Mouse (Mus musculus) common myeloid progenitor, adult 5-6 weeks (primary cell): ENCODE measurements around the gene Pkmyt1. TPM values are rescaled to one million over a fixed set of nuclear protein-coding genes. Genes with fewer than 3 reads are reported as not detected.

Source experiments
- ATAC-seq: replicated peaks from 2 replicates; pipeline ENCODE4 v1.8.0; 2016; ENCODE audit warnings: low read depth, mild to moderate bottlenecking, moderate TSS enrichment, inconsistent platforms; ENCODE audit not compliant: poor library complexity, severe bottlenecking
- total RNA-seq: library from RNA; stranded (forward); fragments of 200-1000, 187-1606 nt; gene quantifications from 2 replicates; pipeline ENCODE4 v1.2.3, GENCODE M21; 2017

Gene Pkmyt1
- 14.3 and 28.1 TPM in 2 replicates for total RNA-seq

GRCm38 (mm10) chr17:23725999-23726757, at the start of gene Pkmyt1:
TSS of gene Pkmyt1 (plus strand) at chr17:23726336.
- peak; percentile 85 for ATAC-seq

DNA sequence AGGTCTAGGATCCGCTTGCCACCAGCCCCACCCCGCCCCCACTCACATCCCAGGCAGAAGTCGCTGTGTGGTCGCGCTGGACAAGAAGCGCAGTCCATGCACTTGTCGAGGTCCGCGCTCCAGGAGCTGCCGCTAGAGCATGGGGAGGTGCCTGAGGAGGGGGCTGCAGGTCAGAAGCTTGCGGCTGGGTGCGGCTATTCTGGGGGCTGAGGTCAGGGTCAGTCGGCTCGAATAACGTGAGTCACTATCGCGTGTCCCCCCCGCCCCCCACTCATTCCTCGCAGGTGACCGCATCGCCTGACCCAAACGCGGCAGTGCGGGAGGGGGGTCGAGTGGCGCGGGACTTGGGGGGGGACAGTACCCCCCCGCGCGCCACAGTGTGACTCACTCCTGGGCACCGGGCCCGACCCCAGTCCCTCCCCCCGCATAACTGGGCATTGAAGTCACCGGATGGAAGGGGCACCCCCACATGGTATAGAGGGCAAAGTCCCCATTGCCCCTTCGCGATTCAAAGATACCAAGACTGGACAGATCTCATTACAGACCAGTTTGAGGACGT, 49.6 kb upstream of the Pkmyt1 start:
- no peak for ATAC-seq

- ATAC-seq: peak; percentile 51
Observed at GRCm38 (mm10) chr17:23677236-23677679, 48.9 kb upstream of the Pkmyt1 start, which contains the start of gene Tnfrsf12a. TSS of gene Tnfrsf12a (minus strand) at chr17:23677468.

DNA sequence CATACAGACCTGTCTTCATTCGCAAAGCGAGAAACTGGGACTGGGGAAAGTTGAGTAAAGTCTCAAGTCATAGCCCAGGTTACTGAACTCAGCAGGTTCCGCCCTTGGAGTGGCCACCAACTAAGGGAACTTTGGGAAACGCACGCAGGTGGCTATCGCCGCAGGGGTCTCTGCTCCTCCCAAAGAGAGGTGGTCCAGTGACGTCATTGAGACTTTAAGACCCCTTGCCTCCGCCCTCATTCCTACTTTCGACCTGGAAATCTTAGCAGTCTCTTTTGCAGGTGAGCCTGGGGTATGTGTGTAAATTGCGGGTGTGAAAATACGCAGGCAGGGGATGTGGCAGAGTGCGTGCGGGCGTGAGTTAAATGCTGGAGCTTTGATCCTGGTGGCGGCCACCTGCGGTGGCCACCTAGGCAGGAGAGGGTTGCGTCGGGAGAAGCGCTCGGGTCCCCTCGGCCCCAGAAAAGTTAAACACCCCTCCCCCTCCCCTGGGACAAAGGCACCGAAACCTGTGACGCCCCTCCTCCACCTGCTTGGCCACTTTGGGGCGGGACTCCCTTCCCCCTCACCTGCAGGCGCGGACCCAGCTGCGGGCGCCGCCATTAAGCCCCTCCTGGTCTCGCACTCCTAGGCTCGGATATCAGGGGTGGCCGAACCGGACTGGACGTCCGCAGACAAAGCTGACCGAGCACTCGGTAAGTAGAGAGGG, 46.9 kb upstream of the Pkmyt1 start, which contains the start of gene Cldn6:
Cldn6 (plus strand) TSS at position 123 of the 709 bp plus-strand sequence.
- no peak for ATAC-seq

DNA sequence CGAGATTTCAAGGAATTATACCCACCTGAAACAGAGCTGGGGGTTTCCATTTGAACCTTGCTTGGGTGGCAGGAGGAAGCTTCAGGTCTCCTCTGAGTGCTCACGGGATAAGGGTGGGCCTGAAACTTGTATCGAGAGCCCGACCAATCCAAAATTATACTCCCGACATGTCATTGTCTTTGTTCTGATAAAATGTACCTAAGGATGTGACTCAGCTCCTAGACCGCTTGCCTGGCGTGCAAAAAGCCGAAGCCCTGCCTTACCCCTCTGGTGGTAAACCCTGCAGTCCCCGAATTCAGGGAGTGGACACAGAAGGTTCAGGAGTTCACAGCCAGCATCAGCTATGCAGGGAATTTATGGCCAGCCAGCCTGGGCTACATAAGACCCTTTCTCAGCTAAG, 45.8 kb upstream of the Pkmyt1 start:
- ATAC-seq: no peak

DNA sequence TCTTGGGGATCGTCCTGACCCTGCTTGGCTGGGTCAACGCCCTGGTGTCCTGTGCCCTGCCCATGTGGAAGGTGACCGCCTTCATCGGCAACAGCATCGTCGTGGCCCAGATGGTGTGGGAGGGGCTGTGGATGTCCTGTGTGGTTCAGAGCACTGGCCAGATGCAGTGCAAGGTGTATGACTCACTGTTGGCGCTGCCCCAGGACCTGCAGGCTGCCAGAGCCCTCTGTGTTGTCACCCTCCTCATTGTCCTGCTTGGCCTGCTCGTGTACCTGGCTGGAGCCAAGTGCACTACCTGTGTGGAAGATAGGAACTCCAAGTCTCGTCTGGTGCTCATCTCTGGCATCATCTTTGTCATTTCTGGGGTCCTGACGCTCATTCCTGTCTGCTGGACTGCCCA, 45.0 kb upstream of the Pkmyt1 start:
- ATAC-seq: no peak

DNA sequence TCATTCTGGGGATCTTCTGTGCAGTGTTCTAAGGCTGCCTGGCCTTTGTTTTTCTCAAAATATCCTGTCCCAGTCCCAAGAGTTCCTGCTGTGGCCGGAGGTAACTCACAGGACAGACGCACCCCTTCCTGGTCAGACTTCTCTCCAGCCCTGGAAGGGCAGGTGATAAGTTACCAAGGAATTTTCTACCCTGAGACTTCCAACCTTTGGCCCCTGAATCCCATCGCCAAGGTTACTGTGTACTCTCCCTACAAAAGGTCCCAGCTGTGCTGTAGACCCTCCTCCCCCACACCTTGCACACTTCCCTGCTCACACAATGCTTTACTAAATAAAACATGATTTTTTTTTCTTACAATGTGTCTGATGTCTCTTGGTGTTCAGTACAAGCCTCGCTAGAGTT, 44.0 kb upstream of the Pkmyt1 start:
- no peak for ATAC-seq

GRCm38 (mm10) chr17:23682530-23682929, 43.6 kb upstream of the Pkmyt1 start:
- no peak for ATAC-seq

- no peak for ATAC-seq
Observed at GRCm38 (mm10) chr17:23683226-23683625, 42.9 kb upstream of the Pkmyt1 start.

GRCm38 (mm10) chr17:23683856-23684672, 42.1 kb upstream of the Pkmyt1 start, which contains the start of gene Cldn9:
TSS of gene Cldn9 (minus strand) at chr17:23684026.
- peak; percentile 63 for ATAC-seq

GRCm38 (mm10) chr17:23694491-23694890, 31.6 kb upstream of the Pkmyt1 start:
- ATAC-seq: no peak

DNA sequence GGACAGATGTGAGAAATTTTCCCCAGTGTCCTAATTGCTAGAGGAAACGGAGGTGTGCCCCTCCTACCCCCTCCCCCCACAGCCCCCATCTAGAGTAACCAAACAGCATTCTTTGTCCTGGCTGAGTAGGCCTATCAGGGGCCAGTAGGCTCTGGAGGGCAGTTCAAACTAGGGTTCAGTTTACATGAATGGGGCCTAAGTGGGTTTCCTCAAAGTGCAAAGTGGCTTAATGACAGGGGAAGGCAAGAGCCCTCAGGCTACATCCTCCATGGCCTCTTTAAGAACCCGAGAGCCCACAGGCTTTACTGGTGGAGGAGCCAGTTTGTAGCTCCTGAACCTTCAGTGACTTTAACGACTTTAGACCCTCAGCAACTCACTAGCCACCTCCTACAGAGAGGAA, 30.3 kb upstream of the Pkmyt1 start:
- no peak for ATAC-seq

DNA sequence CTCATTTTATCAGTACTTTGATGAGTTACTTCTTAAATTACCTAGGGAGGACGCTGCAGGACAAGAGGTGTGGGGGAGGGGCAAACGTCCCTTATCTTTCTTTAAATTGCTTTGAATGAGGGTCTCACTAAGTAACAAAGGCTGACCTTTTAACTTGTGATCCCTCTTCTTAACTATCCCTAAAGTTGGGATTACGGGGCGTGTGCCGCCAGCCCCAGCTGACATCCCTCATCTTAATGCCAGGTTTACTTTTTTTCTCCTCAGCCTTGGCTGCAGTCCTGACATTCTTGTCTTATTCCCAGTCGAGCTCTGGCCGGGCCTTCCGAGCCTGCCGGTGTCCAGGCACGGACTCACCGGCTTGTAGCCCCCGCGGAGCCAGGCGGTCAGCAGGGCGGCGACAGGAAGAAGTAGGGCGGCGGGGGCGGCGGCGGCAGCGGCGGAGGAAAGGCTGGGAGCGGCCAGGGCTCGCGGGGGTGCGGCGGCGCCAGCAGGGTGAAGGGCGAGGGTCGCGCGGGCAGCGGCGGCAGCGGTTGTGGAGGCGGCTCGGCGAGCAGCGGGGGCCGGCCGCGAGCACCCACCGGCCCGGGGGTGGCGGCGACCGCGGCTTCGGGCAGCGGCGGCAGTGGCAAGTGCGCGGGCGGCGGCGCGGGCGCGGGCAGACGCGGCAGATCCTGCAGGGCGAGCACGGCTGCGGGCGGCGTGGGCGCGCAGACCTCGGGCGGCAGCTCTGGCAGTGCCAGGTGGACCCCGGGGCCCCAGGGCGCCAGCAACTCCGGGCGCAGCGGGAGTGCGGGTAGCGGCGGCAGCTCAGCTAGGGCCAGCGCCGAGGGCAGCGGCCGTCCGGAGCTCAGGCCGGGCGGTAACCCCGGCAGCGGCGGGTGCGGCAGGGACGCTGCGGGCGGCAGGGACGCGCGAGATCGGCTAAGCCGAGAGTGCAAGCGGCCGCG, 26.7 kb upstream of the Pkmyt1 start:
- no peak for ATAC-seq

DNA sequence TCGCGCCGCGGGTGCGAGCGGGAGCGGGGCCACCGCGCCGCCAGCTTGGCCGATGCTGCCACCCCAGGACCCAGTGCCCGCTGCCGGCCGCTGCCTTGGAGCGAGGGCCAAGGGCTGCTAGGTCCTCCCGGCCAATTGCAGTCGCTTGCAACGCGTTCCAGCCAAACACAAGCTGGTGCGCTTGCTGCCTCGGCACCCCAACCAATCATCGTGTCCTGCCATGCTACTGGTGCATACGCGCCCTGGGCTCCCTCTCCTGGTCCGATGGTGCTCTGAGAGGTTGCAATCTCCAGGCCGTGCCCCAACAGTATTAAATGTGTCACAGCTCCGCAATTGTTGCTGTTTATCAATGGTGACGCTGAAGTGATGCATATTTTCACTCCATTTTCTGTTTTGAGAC, 26.1 kb upstream of the Pkmyt1 start:
- peak; percentile 100 for ATAC-seq

DNA sequence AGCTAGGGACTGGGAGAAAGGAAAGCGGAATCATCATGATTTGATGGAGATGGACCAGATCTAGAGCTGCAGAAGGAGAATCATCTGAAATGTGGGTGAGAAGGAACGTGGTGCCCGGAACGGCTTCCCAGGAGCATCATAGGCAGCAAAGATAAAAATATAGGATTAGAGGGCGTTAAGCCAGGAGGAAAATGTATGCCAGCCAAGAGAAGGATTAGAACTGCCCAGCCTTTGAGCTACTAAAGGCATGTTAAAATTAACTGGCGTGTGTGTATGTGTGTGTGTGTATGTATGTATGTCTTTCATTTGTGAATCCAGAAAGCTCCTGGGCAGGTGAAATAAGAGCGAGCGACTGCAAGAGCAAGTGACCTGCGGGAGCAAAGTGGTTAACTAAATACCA, 22.8 kb upstream of the Pkmyt1 start:
- ATAC-seq: no peak

DNA sequence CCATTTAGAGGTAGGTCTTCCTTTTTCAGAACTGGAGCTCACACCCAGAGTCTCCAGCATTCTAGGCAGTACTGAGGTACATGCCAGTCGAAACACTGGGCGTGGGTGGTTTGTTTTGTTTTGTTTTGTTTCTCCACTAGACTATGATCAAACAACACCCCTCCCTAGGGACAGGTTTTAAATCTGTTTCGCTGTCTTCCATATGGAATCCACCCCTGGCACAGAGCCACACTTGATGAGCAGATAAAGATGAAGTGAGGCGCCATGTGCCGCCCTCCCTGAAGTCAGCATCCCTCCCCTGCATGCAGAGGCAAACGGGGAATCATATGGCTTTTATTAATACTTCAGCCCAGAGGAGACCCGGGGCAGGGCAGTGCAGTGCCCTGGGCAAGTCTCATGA, 21.4 kb upstream of the Pkmyt1 start:
- ATAC-seq: no peak

- ATAC-seq: no peak
Observed at GRCm38 (mm10) chr17:23705525-23706104, 20.5 kb upstream of the Pkmyt1 start.

DNA sequence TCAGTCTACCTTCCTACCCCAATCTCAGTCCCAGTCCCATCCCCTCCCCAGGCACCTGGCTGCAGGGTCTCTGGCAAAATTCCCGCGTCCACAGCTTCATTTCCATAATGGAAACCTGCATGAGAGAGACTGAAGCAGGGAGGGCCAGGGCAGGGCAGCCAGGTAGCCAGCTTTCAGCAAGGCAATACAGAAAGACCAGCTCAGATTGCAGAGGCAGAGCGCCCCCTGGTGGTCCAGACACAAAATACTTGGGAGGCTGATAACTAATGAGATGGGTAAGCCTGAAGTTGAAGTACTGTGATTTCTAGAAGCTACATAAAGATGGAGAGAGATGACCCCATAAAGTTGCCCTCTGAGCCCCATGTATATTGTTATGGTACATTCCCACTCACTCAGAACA, 19.9 kb upstream of the Pkmyt1 start:
- peak; percentile 90 for ATAC-seq

DNA sequence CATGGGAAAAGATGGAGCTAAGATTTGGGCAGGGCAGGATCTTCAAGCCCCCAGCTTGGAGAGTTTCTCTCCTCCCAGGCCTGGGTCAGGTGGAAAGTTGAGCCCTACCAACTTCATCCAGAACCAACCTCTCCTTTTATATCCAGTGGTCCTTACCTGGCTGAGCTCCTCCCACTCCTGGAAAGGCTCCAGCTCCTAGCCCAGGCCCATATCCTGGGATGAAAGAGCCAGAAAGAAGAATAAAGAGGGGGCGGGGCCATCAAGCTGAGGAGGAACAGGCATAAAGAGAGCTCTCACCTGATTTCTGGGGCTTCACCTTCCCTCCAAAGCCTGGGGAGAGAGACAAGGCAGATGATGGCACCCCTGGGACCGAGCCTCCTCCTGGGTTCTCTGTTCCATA, 9.1 kb upstream of the Pkmyt1 start:
- ATAC-seq: no peak
